Mouse (Mus musculus) c-Kit-positive CD71-positive TER-119-positive erythroid progenitor cells, embryonic 14.5 days (primary cell): Measurements from ENCODE around the gene Dclre1c.
"Not testable (repeated sequence)": the region's sequence is repeated elsewhere in the genome, so short reads cannot be mapped to it uniquely, and the experiment has no call there.

Source experiments
- DNase-seq: peaks from one replicate; pipeline ENCODE4 v3.0.0-alpha.2; 2013; ENCODE audit warnings: low spot score

Gene Dclre1c

DNA sequence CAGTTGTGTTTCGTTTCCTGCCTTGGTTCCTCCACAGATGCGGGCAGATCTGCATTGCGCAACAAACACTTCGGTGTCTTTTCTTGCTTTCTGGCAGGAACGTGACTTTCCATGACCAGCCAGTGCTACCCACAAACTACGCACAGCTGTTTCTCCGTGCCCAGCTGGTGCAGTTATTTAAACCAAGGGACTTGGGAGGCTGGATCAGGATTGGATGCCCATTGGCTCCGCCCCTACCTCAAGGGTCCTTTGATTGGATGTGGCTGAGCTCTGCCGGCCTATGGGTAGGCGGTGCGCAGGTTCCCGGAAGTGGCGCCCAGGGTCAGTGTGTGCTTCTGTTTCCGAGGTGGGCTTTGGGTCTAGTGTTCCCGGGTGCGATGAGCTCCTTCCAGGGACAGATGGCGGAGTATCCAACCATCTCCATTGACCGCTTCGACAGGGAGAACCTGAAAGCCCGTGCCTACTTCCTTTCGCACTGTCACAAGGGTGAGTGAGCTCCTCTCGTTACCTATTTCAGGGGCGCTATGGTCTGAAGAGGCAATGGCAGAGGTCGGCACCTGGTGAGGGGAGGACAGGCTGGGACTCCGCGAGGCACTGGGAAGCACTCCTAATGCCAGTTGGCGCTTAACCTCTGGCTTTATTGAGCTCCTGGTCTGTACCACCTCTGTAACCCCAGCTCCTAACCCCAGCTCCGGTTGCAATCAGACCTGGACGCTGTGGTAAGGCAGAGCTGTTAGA, at the start of gene Dclre1c:
TSS of gene Dclre1c (plus strand) at position 291 of the 738 bp plus-strand sequence.
- DNase-seq, result peak; percentile 93

DNA sequence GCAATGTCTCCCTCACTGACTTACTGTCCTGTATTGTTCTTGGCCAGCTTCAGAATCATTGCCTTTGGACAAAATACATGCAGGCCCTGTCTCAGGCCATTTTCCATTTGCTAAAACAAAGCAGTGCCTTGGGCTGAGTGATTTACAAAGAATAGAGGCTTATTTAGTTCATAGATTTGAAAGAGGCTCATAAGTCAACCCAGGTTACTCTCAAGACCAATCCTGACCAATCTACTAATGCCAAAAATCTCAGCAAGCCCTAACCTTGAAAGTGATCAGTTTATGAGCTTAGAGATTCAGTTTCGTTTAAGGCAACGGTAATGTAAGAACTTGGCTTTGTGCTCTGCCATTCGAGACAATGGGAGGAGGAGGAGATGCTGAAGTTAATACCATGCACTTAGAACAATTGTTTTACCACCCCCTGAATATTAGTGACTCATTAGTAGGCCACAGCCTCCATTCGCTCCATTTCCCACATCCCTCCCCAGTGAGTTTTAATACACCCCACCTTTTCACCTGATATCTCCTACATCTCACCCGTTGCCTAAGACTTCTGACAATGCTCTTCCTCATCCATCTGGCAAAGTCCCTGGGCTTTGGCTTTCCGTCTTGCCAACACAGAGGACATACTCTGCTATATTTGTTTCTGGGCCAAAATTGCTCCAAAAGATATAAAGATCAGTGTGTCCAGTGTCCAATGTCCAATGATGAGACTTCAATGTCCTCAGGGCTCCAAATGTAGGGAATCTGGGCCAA, 36.6 kb upstream of the Dclre1c start:
- no peak for DNase-seq

DNA sequence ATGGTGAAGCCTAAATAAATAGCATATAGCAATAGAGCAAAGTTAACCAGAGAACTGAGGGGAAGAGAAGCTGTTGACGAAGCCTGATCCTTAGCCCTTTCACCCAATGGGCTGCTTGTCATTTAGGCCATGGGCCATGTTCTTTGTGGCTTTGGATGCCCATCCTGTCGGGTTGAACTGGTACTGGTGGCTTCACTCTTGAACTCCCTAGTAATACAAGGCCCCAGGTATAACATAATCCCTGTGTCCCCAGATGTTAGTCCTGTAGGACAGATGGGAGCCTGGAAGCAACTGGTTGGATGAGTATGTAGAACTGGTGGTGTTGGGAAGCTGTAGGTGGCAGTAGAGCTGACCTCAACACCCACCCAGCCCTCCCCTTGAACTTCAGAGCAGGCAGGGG, 32.0 kb upstream of the Dclre1c start:
- no peak for DNase-seq

DNA sequence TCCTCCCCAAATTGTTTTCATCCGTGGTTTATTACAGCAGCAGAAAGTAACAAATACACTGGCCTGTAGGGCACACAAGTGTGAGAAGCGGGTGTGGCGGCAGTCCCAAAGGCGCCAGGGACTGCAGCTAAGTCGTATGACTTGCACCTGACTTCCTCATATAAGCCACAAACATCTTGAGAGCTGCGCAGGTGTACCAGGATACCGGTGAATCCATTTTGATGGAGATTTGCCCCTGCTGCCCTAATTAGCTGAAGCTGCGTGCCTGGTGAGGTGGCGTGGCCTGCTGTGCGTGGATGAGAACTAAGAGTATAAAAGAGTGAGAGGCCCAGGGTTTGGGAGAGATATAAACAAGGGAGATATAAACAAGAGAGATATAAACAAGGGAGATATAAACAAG, 26.8 kb upstream of the Dclre1c start, which contains the start of gene Olah:
TSS of gene Olah (minus strand) at position 101 of the 400 bp plus-strand sequence.
- not testable (repeated sequence) for DNase-seq

- DNase-seq, result no peak
These were observed 17.9 kb upstream of the Dclre1c start for GRCm38 (mm10) chr2:3405981-3406380.

- DNase-seq, result no peak
These were observed 16.2 kb upstream of the Dclre1c start for GRCm38 (mm10) chr2:3407756-3408155.

DNA sequence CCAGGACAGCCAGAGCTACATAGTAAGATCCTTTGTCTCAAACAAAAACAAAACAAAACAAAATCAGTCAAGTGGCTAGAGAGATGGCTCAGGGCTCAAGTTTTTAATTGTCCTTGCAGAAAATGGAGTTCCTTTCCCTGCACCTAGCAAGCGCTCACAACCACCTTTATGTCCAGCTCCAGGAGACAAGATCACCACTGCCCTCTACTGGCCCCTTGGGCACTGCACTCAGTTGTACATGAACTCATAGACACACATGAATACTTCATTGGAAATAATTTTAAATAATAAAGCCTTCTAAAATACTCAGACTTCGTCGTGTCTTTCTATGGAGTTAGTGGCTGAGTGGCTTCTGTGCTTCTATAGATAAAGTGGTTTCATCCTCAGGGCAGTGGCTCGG, 9.7 kb upstream of the Dclre1c start:
- peak; percentile 60 for DNase-seq

DNA sequence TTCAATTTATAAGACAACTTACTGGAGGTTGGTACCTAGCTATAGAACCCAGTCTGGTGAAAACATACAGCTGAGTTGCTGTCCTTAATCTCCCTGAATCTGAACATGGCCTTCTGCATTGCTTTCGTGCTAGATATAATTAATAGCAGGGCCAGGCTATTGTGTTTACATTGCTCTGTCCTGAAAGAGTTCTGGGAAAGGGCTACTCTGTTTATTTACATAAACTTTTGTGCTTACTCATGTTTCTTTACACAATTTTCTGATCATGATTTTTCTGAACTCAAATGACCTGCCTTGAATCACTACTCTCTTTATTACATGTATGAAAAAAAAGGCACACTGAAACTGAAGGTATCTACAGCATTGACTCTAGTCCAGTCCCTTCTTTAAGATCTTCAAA, 8.3 kb upstream of the Dclre1c start:
- DNase-seq, result no peak

- DNase-seq, result peak; percentile 89
These were observed 5.0 kb upstream of the Dclre1c start for GRCm38 (mm10) chr2:3418883-3419431.

GRCm38 (mm10) chr2:3420157-3420556, 3.8 kb upstream of the Dclre1c start:
- no peak for DNase-seq

DNA sequence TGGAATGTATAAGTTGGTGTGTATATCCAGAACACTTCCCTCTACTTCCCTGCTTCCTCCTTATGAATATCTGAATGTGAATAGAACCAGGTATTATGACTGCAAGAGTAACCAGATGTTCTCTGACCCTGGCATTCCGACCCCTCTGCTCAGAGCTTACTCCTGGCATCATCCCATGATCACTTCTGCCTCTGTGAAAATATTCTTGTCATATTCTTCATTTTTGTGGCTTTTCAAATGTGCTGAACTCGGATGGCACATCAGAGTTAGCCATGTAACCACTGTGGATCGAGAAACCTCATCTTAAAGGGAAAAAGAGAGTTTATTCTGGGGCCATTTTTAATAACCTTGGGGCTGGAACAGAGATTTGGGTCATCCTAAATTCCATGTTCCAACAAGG, 1.4 kb upstream of the Dclre1c start, which contains the start of gene Meig1:
TSS of gene Meig1 (minus strand) at position 101 of the 400 bp plus-strand sequence.
- DNase-seq, result no peak

DNA sequence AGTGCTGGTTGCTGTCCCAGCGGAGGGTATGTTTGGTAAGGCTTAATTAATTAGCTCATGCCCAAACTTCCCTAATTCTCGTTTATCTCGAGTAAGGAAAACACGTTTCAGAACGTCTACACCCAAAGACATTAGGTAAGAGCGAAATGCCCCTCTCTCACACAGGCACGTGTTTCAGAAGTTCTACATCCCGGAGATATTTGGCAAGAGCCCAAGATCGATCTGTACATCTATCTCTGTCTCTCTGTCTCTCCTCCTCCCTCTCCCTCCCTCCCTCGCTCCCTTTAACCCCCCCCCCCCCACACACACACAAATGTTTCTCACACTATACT, 614 bp downstream of the Dclre1c start:
- DNase-seq, result no peak

DNA sequence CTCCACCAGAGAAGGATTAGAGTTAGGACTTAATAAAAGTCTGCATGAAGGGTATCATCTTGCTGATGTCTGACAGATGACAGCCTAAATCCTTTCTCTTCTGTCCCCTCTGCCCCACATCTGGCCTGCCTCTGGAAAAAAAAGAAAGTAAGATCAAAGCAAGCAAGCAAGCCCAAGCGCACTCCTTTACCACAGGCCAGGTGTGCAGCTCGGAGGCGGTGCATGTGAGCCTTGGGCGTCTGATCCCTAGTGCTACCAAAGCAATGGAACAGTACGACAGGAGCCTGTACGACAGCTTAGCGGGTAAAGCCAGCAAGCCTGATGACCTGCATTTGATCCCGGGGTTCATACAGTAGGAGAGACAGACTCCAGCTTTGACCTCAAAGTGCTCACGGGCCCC, 7.0 kb downstream of the Dclre1c start:
- DNase-seq, result no peak

DNA sequence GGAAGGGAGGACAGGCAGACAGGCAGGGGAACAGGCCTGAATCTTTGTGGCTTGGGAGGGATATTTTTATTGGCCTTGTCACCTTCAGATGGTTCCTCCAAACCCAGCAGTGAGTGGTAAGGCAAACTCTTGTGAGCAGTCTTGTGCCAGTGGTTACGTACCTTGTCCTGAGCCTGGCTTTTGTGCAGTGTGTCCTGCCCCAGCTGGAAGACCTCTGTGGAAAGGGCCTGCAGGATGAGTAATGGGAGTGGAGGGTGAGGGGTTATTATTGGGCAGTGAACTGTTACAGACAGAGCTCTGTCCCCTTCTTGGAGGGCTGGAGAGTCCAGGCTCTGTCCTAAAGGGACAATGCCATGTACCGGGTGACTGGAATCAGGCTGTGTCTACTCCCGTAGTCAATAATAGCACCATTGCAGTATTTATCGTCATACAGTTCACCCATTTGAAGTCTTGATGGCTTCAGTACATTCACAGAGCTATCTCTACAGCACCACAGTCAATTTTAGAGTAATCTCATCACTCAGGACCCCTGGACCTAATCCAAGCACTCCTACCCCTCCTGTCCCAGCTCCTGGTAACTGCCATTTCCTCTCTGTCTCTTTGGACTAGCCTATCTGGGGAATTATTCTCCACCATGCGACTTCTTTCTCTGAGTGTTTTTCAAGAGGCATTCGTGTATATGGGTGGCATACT, 11.6 kb downstream of the Dclre1c start:
- DNase-seq, result no peak

- DNase-seq, result no peak
These were observed 14.0 kb downstream of the Dclre1c start for GRCm38 (mm10) chr2:3437956-3438355.

DNA sequence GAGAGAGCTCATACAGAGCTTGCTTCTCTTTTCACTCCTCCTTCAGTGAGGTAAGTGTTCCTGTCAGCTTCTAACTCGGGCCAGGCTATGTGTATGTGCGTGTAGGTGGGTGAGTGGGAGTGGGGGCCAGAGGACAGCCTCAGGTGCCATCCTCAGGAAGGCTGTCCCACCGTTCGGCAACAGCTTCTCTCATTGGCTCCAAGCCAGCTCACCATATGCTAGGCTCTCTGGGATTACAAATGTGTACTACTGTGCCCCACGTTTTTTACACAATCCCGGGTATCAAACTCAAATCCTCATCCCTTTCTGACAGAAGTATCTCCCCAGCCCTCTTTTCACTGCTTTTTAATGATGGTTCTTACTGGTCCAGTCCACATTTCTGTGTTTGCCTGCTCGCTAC, 20.3 kb downstream of the Dclre1c start:
- no peak for DNase-seq

DNA sequence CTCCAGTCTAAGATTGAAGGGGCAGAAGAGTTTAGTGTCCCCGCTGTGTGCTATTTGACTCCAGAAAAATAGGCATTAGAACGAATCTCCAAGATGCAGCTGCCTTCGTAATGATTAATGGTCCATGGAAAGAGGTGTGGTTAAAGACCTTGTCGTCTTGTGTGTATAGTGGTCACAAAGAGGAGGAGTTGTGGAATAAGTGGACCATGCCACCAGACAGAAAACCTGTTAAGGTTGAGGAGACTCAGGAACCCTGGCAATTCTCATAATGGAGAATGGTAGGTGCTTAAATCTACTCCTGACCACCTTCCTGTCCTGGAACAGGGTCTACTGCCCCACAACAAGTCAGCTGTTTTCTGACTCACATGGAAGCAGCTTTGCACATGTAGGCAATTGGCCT, 22.1 kb downstream of the Dclre1c start:
- DNase-seq, result no peak

GRCm38 (mm10) chr2:3449431-3449830, 25.5 kb downstream of the Dclre1c start:
- no peak for DNase-seq

DNA sequence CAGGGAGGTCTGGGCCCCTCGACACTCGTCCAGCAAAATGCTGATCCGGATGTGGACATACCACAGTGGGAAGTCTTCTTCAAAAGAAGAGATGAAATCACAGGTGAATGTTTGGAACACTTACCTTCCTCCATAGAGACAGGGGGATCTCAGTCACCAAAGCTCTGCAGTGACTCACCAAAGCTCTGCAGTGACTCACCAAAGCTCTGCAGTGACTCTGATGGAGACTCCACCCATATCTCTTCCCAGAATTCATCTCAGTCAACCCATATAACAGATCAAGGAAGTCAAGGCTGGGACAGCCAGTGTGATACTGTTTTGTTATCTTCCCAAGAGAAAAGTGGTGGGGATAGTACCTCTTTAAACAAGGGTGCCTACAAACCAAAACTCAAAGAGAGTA, 29.2 kb downstream of the Dclre1c start:
- no peak for DNase-seq

- DNase-seq, result no peak
These were observed 32.7 kb downstream of the Dclre1c start for GRCm38 (mm10) chr2:3456590-3456989.

- DNase-seq, result peak; percentile 62
These were observed 50.0 kb downstream of the Dclre1c start for GRCm38 (mm10) chr2:3473891-3474290.

GRCm38 (mm10) chr2:3474361-3474805, 50.5 kb downstream of the Dclre1c start:
- DNase-seq, result peak; percentile 65
